Mouse (Mus musculus) right cerebral cortex, postnatal 4 days (tissue): ENCODE results near the gene Grb10.

Source experiments
- DNase-seq: peaks from one replicate; pipeline ENCODE4 v3.0.0-alpha.2; 2022

The Grb10 gene

DNA sequence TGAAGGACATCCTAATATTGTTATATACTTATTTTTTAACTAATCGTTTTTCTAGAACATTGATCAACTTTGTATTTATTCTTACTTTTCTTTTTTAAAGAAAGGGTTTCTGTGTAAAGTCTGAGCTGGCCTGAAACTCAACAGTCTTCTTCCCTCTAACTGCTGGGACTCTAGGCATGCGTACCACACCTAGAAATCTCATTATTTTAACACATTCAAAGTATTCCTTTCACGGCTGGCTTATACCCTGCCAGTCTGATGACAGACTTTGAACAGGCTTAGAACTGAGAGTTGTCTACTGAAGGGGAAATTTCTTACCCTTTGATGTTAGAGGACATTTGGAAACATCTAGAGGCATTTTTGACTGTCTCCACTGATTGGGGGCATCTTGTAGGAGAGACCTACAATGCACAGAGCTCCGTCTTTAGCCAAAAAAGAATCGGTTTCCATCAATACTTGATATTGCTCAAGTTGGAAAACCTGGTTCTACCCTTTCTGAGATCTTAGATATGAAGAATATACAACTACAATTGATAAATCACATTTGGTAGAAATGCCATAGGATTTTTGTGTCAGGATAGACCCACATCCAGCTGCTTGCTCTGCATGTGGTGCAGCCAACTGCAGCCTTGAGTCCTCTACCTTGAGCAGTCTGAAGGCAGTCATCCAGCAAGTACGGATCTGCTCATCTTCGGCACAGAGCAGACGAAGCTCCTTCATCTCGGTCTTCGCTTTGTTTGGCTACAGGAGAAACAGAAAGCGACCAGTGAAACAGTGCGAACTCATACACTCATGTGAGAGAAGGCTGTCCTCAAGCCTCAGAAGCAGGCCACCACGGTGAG lies 95.0 kb downstream of the Grb10 start:
- DNase-seq, result no peak

DNA sequence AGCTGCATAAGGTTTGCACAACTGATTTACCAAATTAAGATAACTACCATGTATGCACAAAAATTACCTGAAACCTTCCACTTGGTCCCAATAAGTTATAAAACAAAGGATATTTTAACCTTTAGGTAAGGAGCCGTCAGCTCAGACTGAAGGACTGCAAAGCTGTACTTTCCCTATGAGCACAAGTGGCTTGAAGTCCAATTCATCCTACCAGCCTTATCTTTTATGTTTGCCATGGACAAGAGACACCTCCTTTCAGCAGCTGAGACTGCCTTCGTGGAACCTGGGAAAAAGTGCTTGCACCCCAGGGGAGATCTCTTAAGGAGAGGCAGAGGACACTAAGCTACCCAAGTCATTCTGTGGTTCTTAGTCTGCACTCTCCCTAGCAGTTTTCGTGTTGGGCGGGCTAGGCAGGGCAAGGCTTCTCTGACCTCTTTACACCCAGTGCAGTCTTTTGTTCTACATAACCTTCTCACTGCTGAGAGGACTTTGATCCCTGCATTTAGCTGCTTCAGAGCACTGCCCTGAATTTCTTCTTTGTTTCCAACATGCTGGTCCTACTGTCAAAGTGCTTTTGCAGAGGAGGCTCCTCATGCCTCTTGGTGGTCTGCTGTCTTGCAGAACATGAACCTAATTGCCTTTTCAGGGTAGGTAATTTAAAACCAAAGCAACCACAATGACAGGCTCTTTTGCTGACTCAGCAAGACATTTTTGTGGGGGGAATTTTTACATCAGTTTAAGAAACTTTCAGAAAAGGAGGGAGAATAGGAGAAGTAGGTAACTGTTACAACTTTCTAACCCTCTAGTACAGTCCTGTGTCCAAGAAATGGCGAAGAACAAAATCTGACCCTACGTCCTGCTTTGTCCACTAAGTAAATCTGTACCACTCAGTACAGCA lies 95.9 kb downstream of the Grb10 start:
- no peak for DNase-seq

DNA sequence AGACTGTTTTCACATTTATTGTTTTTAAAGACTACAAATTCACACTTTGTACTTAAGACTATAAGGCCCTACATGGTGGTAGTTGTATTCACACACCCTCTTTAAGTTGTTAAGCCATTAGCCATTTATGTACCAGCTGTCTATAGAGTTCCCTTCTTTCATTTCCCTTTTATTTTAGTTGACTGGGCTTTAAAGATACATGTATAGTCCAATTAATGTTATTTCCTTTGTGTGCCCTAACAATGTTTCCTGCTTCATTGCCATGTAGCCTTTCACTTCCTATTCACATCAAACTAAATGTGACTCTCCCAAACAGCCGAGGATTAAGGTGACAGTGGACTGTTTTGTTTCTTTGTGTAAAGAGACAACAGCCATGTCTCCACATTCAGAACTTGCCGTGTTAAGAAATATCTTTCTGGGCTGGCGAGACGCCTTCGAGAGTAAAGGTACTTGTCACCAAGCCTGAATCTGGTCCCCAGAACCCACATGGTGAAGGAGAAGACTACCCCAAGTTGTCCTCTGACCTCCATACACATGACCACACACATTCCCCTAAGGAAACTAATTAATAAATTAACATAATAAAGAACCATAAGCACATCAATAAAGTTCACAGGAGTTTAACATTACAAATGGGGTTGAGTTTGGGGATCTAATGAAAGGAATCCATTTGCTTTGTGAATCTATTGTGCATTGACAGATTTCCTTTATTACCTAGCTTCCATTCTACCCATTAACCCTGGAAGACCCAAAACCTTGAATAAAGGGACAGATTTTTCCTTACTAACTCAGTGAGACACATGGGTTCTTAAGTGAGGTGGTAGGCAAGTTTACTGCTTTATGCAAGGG lies 97.4 kb downstream of the Grb10 start:
- no peak for DNase-seq

DNA sequence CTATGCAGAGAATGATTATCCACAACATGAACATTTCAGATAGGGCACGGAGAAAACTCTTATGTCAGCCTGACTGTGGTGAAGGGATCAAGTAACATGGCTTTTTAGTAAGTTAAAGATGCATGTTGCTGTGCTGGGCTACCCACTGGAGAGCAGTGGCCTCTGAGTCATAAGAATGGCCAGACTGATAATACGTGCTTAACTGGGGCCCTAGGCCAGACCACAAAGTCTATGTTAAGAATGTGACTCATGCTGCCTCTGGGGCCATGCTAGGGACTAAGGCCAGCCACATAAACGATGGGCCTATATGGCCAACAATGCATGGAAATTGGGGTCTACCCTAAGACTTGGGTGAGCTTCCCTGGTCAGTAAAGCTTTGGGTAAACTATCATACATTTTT lies 98.9 kb downstream of the Grb10 start:
- no peak for DNase-seq

DNA sequence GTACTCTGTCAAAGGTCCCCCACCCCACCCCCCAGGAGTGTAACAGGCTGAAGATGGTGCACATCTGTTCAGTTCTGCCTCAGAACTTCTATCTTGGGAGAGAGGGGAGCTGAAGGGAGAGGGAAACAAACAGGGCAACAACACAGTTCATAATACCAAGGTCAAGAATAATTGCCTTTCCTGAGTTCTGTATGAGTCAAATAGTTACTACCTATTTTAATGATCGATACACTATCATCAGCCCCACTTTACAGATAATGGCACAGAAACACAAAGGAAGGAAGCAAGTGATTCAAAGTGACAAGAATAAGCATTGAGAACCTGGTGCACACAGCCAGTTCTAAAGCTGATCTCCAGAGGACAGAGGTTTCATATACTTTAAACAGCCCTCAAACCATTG lies 99.9 kb downstream of the Grb10 start:
- DNase-seq, result no peak

DNA sequence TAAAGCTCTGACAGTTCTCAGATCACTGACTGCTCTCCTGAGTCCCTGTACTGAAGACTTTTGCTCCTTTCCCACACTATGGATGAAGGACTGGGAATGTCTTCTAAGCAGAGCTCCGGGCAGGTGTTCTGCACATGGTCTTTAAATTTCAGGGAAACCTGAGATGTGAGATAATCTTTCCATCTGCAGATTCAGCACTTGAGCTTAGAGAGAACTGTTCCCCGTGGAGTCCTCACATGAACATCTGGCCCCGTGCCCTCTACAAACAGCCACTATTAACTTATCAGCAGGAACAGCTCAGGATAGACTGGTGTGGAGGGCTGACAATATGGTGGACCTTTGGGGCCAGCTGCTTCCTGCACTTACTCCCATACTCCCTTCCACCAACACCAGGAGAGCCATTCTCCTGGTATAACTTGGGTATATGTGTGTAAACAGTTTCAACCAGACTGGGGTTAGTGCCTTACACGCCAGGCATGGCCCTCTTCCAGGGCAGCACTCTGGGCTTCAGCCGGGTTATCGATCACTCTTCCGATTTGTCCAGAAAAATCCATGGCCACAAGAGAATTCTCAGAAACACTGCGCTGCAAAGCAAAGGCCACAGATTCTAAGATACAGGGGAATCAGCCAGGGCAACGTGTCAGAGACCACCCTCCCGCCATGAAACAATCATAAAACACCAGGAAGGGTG lies 101.0 kb downstream of the Grb10 start:
- no peak for DNase-seq

DNA sequence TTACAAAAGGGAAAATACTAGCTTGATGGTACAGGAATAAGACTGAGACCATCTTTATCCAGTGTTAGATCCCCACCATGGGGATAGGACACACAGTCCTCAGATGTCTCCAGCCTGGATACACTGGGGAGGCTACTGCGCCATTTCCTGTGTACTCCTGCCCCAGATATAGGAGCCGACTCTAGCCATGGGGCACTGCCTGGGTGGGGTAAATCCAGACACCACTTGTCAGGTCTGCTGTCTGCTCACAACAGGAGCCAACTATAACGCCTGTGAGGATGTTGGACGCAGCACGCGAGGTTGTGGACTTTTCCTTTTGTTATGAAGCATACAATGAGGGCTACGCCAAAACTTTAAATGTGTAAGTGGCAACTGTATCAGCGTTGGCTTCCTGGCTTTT lies 103.7 kb downstream of the Grb10 start:
- no peak for DNase-seq

DNA sequence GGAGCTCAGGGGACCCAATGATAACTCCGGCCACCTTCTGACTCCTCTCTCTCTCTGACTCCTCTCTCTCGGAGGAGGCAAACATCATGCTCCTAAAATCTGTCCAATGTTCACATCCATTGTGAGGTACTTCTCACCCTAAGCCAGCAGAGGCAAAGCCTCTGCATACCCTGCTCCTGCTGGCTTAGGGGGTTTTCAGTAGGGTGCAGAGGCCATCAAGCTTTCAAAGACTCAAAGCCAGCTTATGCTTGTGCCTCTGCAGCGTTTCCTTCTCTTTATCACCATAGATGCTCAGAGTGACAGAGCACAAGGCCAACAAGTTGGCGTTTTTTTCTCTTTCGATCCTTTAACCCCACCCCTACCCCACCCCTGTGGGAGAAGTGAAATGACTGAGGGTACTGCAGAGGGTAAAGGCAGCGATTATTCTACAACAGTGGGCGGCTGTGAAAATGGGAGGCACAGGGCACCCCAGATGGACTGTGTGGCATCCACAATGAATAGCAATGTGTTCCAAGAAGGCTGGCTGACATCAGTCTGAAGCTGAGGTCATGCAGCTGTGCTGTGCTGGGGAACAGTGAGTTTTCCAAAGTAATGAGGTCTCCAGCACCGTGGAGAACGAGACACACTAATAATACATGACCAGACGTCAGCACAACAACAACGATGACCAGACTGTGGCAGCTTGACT lies 106.2 kb downstream of the Grb10 start:
- no peak for DNase-seq

DNA sequence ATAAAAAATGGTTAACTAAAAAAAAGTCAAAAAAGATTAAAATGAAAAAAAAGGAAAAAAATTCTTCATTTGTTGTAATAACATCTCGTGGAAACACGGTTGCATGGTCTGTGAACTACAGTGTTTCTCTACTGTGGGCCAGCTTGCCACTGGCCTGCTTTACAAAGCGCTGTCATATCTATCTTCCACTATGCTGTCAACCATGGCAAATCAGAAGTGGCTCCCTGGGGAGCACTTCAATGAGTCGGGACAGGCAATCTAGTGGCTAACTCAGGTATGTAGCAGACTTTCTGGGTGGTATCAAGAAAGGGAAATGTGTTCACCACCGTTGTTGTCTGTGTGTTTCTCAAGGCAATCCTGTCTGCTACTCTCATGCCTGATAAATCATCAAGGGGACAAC lies 106.8 kb downstream of the Grb10 start:
- no peak for DNase-seq

DNA sequence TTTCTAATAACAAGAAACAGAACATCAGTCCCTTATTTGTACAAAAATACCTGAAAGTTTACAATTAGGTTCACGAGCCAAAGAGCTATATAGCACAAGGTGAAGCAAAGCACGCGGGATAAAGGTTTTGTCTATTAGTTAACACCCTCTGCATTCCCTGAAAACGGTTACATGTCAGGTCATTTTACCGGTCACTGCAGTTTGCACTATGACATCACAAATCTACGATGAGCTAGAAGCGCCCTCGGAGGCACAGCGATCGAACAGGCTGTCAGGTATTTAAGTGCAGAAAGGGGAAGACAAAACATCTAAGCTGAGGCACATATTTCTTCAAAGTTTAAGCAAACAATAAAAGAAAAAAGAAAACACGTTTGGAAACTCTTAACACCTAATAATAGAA lies 108.0 kb downstream of the Grb10 start:
- no peak for DNase-seq

DNA sequence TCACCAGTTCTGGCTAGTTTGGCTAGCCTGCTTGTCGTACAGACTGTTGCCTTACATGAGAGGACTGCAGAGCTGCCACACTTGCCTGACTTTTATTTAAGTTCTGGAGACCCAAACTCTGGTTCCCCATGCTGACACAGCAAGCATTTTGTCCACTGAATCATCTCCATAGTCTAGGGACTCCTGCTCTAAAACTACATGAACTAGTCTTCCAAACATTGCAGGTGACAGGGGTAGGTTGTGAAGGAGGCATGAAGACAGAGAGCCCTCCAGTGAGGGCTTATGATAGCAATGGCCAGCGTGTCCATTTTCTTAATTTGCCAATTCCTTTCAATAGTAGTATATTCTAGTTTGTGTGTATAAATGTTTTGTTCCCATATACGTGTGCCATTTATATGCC lies 109.4 kb downstream of the Grb10 start:
- no peak for DNase-seq

DNA sequence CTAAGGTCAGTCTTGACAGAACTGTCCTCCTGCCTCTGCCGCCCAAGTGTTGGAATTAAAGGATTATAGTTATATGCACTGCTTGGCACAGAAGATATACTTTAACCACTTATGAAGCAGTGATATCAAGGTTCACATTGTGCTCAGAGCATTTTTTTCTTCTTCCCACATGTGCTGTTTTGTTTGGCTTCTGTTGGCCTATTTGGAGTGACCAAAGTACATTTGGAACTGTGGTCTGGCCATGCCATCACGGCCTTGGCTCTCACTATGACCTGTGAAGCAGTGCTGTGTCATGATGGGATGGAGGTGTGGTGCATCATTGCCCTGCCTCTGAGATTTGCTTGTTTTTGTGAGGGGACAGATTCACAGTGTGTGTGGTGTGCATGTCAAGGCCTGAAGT lies 109.9 kb downstream of the Grb10 start:
- DNase-seq, result no peak

DNA sequence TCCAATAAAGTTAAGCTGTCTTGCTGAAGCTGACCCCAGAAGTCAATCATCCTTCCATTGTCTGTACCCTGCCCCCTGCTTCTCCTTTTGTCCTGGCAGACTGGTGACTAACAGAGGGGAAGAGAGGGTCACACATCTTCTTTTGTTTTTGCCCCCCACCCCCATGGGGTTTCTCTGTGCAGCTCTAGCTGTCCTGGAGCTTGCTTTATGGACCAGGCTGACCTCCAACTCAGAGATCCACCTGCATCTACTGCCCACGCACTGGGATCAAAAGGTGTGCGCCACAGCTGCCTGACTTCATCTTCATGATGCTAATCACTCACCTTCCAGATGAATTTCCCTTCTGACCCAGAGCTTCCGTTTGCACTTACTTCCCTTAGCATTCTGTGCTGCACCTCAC lies 114.6 kb downstream of the Grb10 start:
- DNase-seq, result no peak

DNA sequence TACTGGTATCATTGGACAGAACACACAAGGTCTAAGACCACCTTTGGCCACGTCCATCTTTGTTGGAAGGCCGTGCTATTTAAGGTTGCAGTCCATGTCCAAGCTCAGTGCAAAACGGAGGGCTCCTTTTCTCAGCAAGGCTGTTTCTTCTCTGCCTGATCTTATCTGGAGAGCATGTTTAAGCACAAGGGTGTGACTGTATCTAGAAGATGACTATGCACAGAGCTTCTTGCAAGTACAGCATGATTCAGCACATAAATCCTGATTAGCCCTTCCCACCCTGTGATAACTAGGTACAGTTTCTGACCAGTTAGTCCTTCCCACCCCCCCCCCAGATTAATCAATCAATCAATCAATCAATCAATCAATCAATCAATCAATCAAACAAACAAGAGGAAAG lies 115.1 kb downstream of the Grb10 start:
- no peak for DNase-seq

DNA sequence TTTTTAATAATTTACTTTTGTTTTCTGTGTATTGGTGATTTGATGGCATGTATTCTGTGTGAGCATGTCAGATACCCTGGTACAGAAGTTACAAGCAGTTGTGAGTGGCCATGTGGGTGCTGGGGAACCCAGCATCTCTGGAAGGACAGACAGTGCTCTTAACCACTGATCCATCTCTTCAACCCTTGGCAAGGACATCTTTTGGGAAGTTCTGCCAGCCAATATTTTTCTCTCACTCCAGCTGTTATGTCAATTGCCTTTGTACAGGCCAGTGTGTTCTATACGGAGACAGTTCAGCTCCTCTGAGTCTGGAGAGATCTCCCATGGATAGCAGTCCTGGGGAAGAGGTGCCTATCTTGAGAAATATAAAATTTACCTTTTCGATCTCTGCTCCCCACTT lies 116.4 kb downstream of the Grb10 start:
- DNase-seq, result no peak

DNA sequence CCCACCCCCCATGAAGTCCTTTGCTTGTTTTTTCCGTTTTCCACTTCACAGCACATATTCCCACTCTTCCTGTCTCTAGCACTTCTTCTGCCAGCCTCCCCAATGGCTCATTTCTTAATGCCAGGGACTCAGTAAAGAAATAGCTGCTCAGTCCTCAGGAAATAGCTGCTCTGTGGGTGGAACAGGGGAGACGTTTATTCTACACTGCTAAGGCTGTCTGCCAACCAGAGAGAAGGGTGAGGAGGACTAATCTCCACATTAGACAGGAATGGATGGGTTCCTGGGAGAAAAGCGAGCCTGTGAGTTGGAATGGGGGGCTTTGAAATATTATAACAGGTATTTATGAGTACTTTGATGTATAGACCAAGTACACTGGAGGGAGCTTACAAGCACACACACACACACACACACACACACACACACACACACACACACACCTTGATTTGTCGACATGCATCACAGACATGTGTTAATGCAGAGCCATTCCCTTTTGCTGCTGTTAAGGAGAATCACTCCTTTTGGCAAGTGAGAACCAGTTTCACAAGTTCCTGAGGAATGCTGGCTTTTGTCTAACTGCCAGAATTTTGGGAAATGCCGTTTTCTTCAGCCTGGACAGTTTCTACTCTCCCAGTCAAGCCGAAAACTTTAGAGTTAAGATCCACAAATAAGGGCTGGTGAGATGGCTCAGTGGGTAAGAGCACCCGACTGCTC lies 130.6 kb downstream of the Grb10 start:
- DNase-seq, result no peak

DNA sequence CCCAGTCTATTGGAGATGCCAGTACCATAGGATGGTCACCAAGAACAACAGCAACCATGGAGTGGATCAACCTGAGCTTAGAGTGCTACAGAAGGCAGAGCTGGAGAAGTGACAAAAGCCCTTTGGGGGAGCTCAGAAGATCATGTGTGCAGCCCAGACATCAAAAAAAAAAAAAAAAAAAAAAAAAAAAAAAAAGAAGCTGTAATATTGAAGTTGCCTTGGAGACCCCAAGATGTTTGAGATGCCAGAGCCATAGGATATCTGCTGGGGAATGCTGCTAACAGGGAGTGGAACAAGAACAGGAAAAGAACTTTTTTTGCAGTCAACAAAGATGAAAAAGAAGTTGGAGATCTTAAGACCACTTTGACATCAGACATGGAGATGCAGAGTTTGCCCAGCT lies 133.0 kb downstream of the Grb10 start:
- DNase-seq, result no peak

DNA sequence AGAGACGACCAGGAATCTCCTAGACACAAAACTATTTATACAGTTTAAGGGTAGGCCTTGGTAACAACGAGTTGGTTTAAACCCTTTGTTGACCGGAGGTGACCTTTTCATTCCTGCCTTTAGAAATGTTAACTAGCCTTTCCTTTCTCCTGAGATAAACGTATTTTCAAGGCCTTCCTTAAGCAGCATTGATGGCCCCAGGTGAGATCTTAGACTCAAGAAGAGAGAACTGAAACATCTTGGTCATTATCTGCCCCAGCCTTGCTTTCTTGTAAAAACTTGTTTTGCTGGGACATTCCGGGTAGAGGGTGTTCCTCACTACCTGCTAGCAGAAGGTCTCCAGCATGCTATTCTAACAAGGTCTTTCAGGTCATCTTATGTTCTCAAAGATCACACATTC lies 133.5 kb downstream of the Grb10 start:
- no peak for DNase-seq

DNA sequence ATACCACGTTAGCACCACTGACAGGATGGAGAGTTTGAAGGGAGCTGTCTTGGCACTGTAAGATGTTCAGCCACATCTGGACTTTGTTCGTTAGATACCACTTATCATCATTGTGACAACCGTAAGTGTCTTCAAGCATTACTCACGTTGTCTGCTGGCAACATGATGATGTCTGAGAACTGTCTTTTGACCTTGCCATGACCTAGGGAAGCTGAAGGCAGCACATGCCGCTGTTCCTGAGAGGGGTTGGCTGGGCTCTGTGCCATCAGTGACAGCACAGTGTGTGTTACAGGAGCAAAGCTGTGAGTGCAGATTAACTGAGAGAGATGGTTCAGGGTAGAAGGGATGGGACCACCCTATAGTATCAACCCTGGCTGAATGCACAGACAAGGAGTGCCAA lies 137.0 kb downstream of the Grb10 start:
- no peak for DNase-seq

DNA sequence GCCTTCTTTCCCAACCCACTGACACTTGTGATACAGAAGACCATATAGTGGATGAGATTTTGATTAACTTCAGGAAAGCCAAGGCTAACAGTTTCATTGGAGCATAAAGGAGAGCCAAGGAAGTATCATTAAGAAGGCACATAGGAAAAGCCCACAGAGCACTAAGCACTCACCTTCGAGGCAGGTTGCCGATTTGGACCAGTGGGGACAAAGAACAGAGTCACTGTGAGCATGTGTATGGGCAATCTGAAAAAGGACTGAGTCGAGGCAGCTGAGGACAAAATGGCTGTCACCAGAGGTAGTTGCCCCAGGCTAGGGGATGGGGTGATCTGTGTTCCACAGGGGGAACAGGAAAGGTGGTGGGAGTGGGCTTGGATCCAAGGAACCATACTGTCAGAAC lies 140.0 kb downstream of the Grb10 start:
- DNase-seq, result no peak

DNA sequence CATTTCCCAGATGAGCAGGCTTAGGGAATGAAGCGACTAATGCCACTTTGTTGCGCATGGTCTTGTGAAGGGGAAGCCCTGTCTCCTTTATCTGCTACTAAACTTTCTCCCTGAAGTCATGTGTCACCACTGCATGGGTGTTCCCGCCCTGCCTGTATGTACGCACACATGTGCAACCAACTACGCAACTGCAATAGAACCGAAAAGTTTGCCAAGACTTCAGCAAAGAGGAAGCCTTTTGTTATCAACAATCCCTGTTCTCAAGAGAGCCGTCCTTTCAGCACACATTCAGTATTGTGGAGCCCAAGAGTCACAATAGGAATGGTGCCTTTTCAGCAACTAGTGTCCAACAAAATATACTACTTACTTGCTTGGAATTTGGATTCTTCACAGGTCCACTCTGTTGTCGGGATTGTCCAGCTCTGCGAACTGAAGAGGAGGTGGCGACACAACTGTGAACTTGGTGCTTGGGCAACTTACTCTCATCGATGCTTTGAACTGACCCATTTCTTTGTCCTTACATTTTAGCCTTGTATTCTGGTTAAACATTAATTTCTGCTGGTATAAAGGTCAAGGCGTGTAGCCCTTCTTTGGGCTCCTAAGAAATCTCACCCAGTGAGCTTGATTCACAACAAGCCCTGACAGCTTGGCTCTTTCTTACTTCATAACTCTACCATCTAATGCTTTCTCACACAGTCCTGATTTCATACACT lies 140.7 kb downstream of the Grb10 start, which contains the start of gene Ddc:
Ddc (minus strand) TSS at position 500 of the 713 bp plus-strand sequence.
- no peak for DNase-seq
